Mouse (Mus musculus) limb, embryonic 14.5 days (tissue): ENCODE measurements around the gene Cct8l1. TPM values are rescaled to one million over a fixed set of nuclear protein-coding genes. Genes with fewer than 3 reads are reported as not detected.
A peak's percentile ranks its signal among the peaks of the same experiment; 100 is the strongest.

Experiments used
- ATAC-seq: fragments of 200-750 bp; cut with Nextera tagmentation; 2 replicates; pipeline ENCODE4 v1.8.0; 2017; ENCODE audit warnings: low read depth, moderate number of reproducible peaks, moderate TSS enrichment; ENCODE audit not compliant: low FRiP score
- DNase-seq: peaks from one replicate; pipeline ENCODE4 v3.0.0-alpha.2; 2015; ENCODE audit warnings: low spot score
- H3K27ac ChIP-seq: fragments of 300-500 bp; sonication (generic); replicated peaks from 2 replicates; pipeline ENCODE4 v1.5.1; 2014; ENCODE audit warnings: low read depth, mild to moderate bottlenecking, low read length, moderate library complexity, mixed read lengths
- H3K27me3 ChIP-seq: fragments of 300-500 bp; sonication (generic); 2 replicates; pipeline ENCODE4 v1.6.1; 2014; ENCODE audit warnings: low read length, mixed read lengths; ENCODE audit not compliant: control insufficient read depth, insufficient read depth
- H3K36me3 ChIP-seq: fragments of 300-500 bp; sonication (generic); 2 replicates; pipeline ENCODE4 v1.6.1; 2014; ENCODE audit warnings: mild to moderate bottlenecking, low read length, moderate library complexity, mixed read lengths; ENCODE audit not compliant: control insufficient read depth, insufficient read depth
- H3K4me1 ChIP-seq: fragments of 300-500 bp; sonication (generic); 2 replicates; pipeline ENCODE4 v1.6.1; 2014; ENCODE audit warnings: antibody characterized with exemption, low read length, mixed read lengths; ENCODE audit not compliant: control insufficient read depth, insufficient read depth
- H3K4me2 ChIP-seq: fragments of 300-500 bp; sonication (generic); replicated peaks from 2 replicates; pipeline ENCODE4 v1.6.1; 2014; ENCODE audit warnings: low read depth, mild to moderate bottlenecking, low read length, moderate library complexity; ENCODE audit not compliant: severe bottlenecking
- H3K4me3 ChIP-seq: fragments of 300-500 bp; sonication (generic); replicated peaks from 2 replicates; pipeline ENCODE4 v1.5.1; 2014; ENCODE audit warnings: low read length
- H3K9ac ChIP-seq: fragments of 300-500 bp; sonication (generic); 2 replicates; pipeline ENCODE4 v1.6.1; 2014; ENCODE audit warnings: mild to moderate bottlenecking, low read depth, low read length, moderate library complexity; ENCODE audit not compliant: severe bottlenecking
- H3K9me3 ChIP-seq: fragments of 300-500 bp; sonication (generic); 2 replicates; pipeline ENCODE4 v1.6.1; 2016; ENCODE audit warnings: low read length; ENCODE audit not compliant: control insufficient read depth
- POLR2A ChIP-seq: fragments of 200-500 bp; IDR thresholded peaks from 2 replicates; pipeline ENCODE4 v1.8.0; 2012; ENCODE audit warnings: inconsistent platforms, mild to moderate bottlenecking, moderate library complexity, borderline replicate concordance; ENCODE audit not compliant: insufficient read depth, insufficient read length; ENCODE audit errors: extremely low read depth
- WGBS: fragments of 180-500 bp; shearing (Covaris S2); extraction: QIAGEN DNeasy Blood & Tissue Kit; methylation state at CpG from one replicate; pipeline ENCODE4 v1.1.7; 2014; 5-methylcytosine and 5-hydroxymethylcytosine counted together
- polyA plus RNA-seq, 2 experiments: library from polyadenylated mRNA; depleted of rRNA in 1 of 2; stranded (reverse) in 1 of 2; unstranded in 1 of 2; fragments of >200 nt; fragmentation: Nextera tagmentation in 1 of 2; extraction: Ambion mirVana in 1 of 2; gene quantifications; 2 replicates each; pipeline versions ENCODE4 v1.2.1 to v1.2.3; 2012 to 2014

Gene Cct8l1
- polyA plus RNA-seq, 2 experiments: 0.12 TPM; not detected in 1

GRCm38 (mm10) chr5:25536451-25536850 is 20.6 kb downstream of the Cct8l1 start:
- TF ChIP-seq POLR2A: no peak
- DNase-seq (no peak), ATAC-seq (no peak)
- Histone ChIP-seq H3K27ac (no peak overlapping the region), H3K4me3 (no peak overlapping the region), H3K9me3 (0 out of 2 replicates have a peak, but pooled peaks cover 3% of the 10 kb centered on the region), H3K27me3 (no peaks in the 10 kb centered on the region), H3K36me3 (no peaks in the 10 kb centered on the region), H3K9ac (no peak overlapping the region), H3K4me1 (no peaks in the 10 kb centered on the region), H3K4me2 (no peak overlapping the region)
- WGBS: 69% methylated on average over 2 of the region's 2 CpGs

DNA sequence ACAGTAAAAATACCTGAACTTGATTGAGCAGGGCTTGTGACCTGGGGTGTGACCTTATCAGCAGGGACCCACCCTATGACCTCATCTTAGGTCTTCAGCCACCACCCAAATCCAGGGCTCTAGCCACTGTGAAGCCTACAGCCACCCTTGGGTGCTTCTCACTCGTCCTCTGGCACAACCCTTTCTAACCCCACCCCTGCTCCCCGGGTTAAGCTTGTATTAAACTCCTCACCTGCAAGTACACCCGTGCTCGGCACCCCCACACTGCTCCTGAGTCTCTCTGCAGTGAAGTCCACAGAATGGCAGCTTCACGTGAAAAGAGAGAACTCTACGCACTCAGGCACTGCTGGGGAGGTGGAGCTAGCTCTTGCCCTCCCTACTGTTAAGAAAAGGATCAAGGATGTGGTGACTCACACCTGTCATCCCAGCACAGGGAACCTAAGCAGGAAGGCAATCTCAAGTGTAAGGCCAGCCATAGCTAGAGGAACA is 21.1 kb downstream of the Cct8l1 start:
- Histone ChIP-seq H3K27ac (no peak overlapping the region), H3K4me2 (no peak overlapping the region), H3K9ac (no peak overlapping the region), H3K9me3 (0 out of 2 replicates have a peak, but pooled peaks cover 3% of the 10 kb centered on the region), H3K27me3 (no peaks in the 10 kb centered on the region), H3K4me3 (no peak overlapping the region), H3K4me1 (no peaks in the 10 kb centered on the region), H3K36me3 (no peaks in the 10 kb centered on the region)
- DNase-seq (no peak), ATAC-seq (no peak)
- WGBS: 42% methylated on average over 6 of the region's 6 CpGs
- TF ChIP-seq POLR2A: no peak

- TF ChIP-seq POLR2A: no peak
- H3K27ac ChIP-seq: no peak overlapping the region
- H3K27me3 ChIP-seq: no peaks in the 10 kb centered on the region
- no peak overlapping the region for H3K4me3 ChIP-seq
- no peak for ATAC-seq
- no peak overlapping the region for H3K4me2 ChIP-seq
- no peaks in the 10 kb centered on the region for H3K36me3 ChIP-seq
- H3K9me3 ChIP-seq: 0 out of 2 replicates have a peak, but pooled peaks cover 3% of the 10 kb centered on the region
- DNase-seq: no peak
- no peak overlapping the region for H3K9ac ChIP-seq
- no peaks in the 10 kb centered on the region for H3K4me1 ChIP-seq
Observed at GRCm38 (mm10) chr5:25540412-25540811, 24.5 kb downstream of the Cct8l1 start.

GRCm38 (mm10) chr5:25540921-25541320 is 25.1 kb downstream of the Cct8l1 start:
- Histone ChIP-seq H3K9ac (no peak overlapping the region), H3K4me1 (no peaks in the 10 kb centered on the region), H3K36me3 (no peaks in the 10 kb centered on the region), H3K27ac (no peak overlapping the region), H3K27me3 (no peaks in the 10 kb centered on the region), H3K4me2 (no peak overlapping the region), H3K4me3 (no peak overlapping the region), H3K9me3 (0 out of 2 replicates have a peak, but pooled peaks cover 3% of the 10 kb centered on the region)
- ATAC-seq (no peak), DNase-seq (no peak)
- 74% methylated on average over 3 of the region's 3 CpGs for WGBS
- no peak for TF ChIP-seq POLR2A

- Histone ChIP-seq H3K9me3 (0 out of 2 replicates have a peak, but pooled peaks cover 3% of the 10 kb centered on the region), H3K27ac (no peak overlapping the region), H3K9ac (no peak overlapping the region), H3K4me2 (no peak overlapping the region), H3K36me3 (no peaks in the 10 kb centered on the region), H3K4me3 (no peak overlapping the region), H3K4me1 (no peaks in the 10 kb centered on the region), H3K27me3 (no peaks in the 10 kb centered on the region)
- TF ChIP-seq POLR2A: no peak
- WGBS: 45% methylated on average over 2 of the region's 2 CpGs
- DNase-seq (peak; percentile 17), ATAC-seq (no peak)
Observed at GRCm38 (mm10) chr5:25541661-25542060, 25.8 kb downstream of the Cct8l1 start.
